Mouse (Mus musculus): Measurements from ENCODE around the gene Sh3rf1. TPM values are rescaled to one million over a fixed set of nuclear protein-coding genes. Genes with fewer than 3 reads are reported as not detected.

The Sh3rf1 gene
- polyA plus RNA-seq, 2 experiments from 2014 or later: 7.4 to 8.0 TPM

DNA sequence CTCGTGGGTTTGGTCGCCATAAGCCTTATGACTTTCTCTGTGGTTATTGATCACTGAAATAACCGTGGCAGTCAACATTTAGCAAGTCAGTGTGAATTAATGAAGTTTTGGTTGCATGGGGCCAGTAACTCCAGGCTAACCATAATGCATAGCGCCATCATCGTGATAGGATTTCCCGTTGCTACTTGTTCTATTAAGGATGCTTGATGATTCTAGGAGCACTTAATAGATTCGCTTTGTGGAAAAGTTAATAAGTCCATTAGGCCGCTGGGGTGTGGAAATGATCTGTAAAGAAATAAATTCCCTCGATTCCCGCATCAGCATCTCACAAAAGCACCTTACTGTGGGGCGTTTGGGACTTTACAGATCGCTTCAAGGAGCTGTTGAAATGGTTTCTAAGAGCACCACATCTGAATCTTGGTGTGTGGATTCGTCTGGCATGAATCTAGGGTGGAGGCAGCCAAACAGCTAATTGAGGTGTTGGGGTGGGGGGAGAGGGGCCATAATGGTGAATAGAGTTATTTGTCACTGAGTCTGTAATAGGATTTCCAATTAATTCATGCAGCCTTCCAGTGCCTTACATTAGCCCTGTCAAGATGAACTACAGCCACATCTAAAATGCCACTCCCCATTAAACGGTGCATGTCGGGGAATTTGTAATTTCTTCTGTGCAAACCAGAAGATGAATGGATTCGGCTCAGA lies 101.5 kb downstream of the Sh3rf1 start:
- no peak for ATAC-seq

GRCm38 (mm10) chr8:61326281-61326680 lies 102.6 kb downstream of the Sh3rf1 start:
- no peak for ATAC-seq

DNA sequence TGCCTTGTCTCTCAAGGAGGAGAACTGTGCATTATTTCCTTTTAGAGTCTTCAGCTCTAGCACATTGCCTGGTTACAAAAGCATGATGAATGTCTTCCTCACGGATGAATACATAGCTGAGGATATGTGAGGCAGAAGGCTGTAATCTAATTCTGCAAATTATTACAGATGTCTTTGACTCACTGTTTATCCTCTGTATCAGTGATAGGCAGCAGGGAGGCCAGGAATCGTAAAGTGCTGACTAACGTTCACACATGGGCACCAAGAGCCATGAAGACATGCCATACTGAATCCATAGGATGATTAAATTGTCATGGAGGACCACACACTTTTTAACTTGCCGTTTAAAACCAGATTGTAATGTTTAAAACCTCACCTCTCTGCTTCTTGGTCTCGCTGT lies 103.7 kb downstream of the Sh3rf1 start:
- no peak for ATAC-seq

GRCm38 (mm10) chr8:61339629-61340028 lies 116.0 kb downstream of the Sh3rf1 start:
- no peak for ATAC-seq

DNA sequence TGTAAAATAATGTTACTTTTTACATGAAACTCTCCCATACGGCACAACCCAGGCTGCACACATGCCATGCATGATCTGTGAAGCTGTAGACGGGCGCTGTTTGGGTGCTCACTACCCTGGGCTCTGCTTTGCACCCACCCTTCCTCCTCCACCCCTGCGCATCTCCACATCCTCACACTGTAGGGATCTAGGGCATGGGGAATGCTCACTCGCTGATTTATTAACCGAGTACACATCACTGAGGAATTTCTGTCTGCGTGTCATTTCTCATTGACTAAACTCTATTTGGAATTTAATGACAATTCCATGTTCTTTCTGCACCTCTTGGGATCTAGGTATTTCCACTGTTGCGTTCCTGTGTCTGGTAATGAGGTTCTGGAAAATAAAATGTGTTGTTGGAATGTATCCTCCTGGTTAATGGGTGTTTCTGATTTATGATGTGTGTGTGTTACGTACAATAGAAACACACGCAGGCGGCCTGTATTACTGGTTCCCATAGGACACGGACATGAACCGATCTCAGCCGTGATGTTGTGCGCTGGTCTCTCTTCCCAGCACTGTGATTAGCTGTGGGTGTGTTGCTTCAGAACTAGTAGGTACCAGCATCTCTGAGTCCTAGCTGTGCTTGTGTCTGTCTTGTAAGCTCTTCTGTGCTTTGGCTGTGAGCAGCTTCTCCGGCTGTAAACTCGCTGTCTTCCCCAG lies 116.8 kb downstream of the Sh3rf1 start:
- no peak for ATAC-seq

- no peak for ATAC-seq
Measured at GRCm38 (mm10) chr8:61341587-61342441, 118.1 kb downstream of the Sh3rf1 start.

GRCm38 (mm10) chr8:61342473-61343026 lies 118.9 kb downstream of the Sh3rf1 start:
- ATAC-seq: no peak

- ATAC-seq: no peak
Measured at GRCm38 (mm10) chr8:61344435-61344834, 120.8 kb downstream of the Sh3rf1 start.

GRCm38 (mm10) chr8:61346941-61347340 lies 123.3 kb downstream of the Sh3rf1 start:
- no peak for ATAC-seq

GRCm38 (mm10) chr8:61347526-61347925 lies 123.9 kb downstream of the Sh3rf1 start:
- peak; percentile 26 for ATAC-seq

DNA sequence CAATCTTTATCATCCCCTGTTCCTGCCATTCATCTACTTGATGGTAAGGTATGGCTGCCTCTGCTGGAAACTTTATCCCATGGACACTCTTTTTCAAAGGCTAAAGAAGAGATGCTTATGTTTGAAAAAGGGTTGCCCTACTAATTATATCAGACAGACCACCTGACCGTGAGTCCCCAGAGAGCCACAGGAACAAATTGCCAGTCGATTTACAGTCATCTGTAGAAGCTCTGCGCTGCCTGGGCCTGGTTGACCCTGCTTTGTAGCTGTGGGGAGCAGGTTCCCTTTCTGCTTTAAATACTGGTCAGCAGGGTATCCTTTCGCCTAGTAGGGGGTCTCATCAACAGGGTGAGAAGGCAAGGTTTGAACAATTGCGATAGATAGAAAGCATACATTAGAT lies 124.4 kb downstream of the Sh3rf1 start:
- ATAC-seq: no peak

DNA sequence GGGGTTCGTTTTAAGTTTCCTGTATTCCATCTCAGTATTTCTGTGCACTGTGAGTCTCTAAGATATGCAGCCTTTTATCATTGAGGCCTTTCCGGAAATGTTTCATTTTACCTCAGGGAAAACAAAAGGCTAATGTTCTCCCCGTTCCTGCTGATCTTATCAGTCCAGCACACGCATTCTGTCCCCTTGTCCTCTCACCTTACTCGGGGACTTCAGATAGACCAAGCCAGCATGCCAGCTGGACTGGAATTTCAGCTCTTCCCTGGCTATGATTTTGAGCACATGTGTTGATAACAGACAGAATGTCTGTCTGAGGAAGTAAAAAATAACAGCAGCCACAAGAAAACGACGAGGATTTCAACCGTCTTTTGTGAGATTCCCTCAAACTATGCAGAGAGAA lies 124.8 kb downstream of the Sh3rf1 start:
- no peak for ATAC-seq

DNA sequence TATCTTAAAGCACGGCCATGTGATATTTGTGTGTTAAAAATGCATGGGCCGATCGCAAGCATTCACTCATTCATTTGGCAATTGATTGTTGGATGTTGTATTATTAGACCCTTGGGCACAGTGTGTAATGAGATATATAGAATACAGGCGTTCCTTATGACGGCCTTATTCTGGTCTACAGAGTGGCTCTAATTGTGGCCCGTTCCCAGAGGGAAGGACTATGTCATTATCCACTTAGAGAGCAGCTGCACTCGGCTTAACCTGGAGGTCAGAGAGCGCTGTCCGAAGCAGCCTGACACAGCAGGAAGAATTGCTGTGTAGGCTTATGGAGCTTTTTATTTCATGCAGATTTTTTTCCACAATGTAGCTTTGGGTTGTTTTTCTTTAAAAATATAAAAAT lies 126.8 kb downstream of the Sh3rf1 start:
- ATAC-seq: no peak

GRCm38 (mm10) chr8:61351638-61352037 lies 128.0 kb downstream of the Sh3rf1 start:
- no peak for ATAC-seq

DNA sequence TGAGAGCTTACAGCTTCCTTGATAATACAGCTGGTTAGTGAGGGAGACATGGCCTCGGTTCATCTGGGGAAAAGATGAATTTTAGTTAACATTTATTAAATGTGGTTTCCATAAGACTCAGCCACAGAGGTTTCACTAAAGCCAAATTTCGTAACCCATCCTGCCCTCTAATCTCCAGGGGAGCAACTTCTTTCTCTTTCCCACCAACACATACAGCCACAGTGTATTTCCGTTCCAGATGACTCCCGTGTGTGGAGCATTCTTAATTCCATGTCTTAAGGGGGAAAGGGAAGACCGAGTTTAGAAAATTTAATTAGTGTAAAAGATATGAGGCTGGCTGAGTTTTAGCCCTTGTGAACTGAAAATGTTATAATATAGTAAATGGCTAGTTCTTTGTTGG lies 131.8 kb downstream of the Sh3rf1 start:
- ATAC-seq: no peak

DNA sequence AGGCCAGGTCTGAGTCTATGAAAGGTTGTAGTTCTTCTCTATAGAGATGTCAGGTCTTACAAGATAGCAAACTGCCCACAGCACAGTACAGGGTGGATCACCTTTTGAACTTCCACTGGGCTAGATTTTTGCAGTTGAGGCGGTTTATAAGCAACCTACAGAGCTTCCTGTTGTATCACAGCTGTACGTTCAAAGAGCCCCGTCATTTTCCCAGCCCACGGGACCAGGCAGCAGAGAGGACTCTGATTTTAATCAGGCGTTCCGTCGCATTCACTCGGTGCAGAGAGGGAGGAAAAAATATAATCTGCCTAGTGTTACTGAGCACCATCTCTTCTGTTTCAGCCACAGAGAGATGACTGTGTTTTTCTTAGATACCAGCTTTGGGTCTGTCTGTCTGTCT lies 135.3 kb downstream of the Sh3rf1 start:
- ATAC-seq: peak; percentile 90

- peak; percentile 36 for ATAC-seq
Measured at GRCm38 (mm10) chr8:61359851-61360272, 136.2 kb downstream of the Sh3rf1 start.

GRCm38 (mm10) chr8:61360362-61360761 lies 136.7 kb downstream of the Sh3rf1 start:
- ATAC-seq: no peak

DNA sequence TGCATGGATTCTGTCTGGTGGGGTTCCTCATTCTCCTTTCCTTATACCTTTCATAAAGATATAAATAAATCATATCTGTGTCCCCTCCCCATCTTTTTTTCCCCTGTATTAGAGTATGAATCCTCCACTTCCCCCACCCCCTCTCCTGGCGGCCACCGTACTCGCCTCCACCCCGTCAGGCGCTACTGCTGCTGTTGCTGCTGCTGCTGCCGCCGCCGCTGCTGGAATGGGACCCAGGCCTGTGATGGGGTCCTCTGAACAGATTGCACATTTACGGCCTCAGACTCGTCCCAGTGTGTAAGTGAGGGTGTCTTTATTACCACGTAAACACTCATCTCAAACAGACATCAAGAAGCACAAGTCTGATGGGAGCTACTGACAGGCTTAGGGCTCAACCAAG lies 137.8 kb downstream of the Sh3rf1 start:
- no peak for ATAC-seq

DNA sequence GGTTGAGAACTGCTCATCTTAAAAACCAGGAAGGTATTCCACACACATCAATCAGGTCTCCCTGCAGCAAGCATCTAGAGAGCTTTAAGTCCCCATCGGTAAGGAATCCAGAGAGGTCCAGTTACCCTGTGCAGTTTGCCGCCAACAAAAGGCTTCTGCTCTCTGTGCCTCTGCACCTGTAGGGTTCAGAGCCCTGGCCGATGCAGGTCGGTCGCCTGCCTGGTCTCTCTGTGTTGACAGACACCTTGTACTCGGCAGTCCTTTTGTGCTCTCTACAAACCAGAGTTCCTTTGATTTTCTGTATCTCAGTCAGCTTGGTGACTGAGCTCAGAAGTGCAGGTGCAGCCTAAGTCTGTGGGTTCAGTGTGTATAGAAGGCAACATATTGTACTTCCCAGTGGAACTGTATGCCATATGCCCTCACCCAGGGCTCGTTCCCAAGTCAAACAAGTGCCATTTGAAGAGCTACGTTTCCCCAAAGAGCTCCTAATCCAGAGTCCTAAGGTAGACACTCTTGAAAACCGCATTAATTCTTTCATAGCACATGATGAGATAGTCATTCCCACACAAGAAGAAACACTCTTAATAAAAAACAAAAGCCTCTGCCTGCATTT lies 138.7 kb downstream of the Sh3rf1 start:
- no peak for ATAC-seq

- no peak for ATAC-seq
Measured at GRCm38 (mm10) chr8:61373303-61373702, 149.6 kb downstream of the Sh3rf1 start.

DNA sequence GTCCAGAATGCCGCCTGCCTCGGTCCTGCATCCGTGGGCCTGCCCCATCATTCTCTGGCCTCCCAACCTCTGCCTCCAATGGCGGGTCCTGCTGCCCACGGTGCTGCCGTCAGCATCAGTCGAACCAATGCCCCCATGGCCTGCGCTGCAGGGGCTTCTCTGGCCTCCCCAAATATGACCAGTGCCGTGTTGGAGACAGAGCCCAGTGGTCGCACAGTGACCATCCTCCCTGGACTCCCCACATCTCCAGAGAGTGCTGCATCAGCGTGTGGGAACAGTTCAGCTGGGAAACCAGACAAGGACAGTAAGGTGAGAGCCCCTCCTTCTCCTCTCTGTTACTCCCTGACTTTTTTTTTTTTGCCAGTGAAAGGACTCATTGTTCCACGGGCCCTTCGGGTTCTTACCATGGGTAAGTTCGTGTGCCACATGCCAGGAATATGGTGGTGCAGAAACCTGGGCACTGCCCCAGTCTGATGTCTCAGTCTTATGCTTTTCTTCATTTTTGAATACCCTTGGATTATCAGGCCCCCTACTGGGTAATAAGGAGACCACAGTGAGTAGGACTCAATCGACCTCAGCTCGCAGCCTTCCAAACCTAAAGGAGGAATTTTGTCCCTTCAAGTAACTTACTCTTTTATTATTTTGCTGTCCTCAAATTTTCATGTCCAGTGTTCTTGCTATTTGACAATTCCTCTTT lies 150.5 kb downstream of the Sh3rf1 start:
- ATAC-seq: peak; percentile 82
